ENCODE assay signal across 7 mouse cellular contexts in genomic region chr1:194938715-194939114, GRCm38 (mm10). TPM values are rescaled to one million over a fixed set of nuclear protein-coding genes. Genes with fewer than 3 reads are reported as not detected.
DNase-seq lines count a peak whose midpoint lies in the region; ATAC-seq and TF ChIP-seq lines count a peak whose summit lies in the region.

Cd34 (plus strand) TSS chr1:194938819.

- peak; percentile 63; the same call in 1 of the 2 replicates for ATAC-seq in limb, embryonic 12.5 days (ENCODE audit: insufficient number of reproducible peaks, insufficient read depth, low FRiP score, low TSS enrichment, low read depth)
- ATAC-seq in midbrain, embryonic 11.5 days (ENCODE audit: low FRiP score) = peak; percentile 87
- peak; percentile 87 for ATAC-seq in stomach, postnatal 0 days (ENCODE audit: low FRiP score, low TSS enrichment)

- no peak for TF ChIP-seq EP300 in stomach, postnatal 0 days (optimal IDR thresholded peaks at IDR 0.05)

- peak within 1 kb of the TSS; percentile 47 for H3K4me3 ChIP-seq in limb, embryonic 12.5 days (replicated peaks)
- peak within 1 kb of the TSS; percentile 32 for H3K4me3 ChIP-seq in midbrain, embryonic 11.5 days (ENCODE audit: low read depth, low read length)
- peak within 1 kb of the TSS; percentile 50 for H3K4me3 ChIP-seq in stomach, postnatal 0 days (ENCODE audit: low read depth, low read length)

- DNase-seq in adrenal gland, adult 18-20 months (ENCODE audit: low spot score in 2 of 2) = peak; percentile 25 to 61
- DNase-seq in embryo, embryonic 11 days = peak; percentile 66
- DNase-seq in heart, adult 18-20 months = peak; percentile 82 to 91
- peak; percentile 50 for DNase-seq in kidney, adult 18-20 months
- peak; percentile 88 for DNase-seq in midbrain, embryonic 11.5 days (ENCODE audit: low spot score, missing footprints)
- DNase-seq in stomach, postnatal 0 days (ENCODE audit: low spot score) = peak; percentile 52

- H3K4me1 ChIP-seq in limb, embryonic 12.5 days (replicated peaks) = 0 out of 2 replicates have a peak, but pooled peaks cover 6% of the 10 kb centered on the region
- peaks cover 3% of the 10 kb centered on the region for H3K4me1 ChIP-seq in midbrain, embryonic 11.5 days (ENCODE audit: control insufficient read depth, insufficient read depth, low read length)
- no peaks in the 10 kb centered on the region for H3K4me1 ChIP-seq in stomach, postnatal 0 days (replicated peaks; ENCODE audit: control insufficient read depth, insufficient read depth)

- peak within 1 kb of the TSS; percentile 75 for H3K4me2 ChIP-seq in limb, embryonic 12.5 days
- H3K4me2 ChIP-seq in midbrain, embryonic 11.5 days = peak within 1 kb of the TSS; percentile 70
- H3K4me2 ChIP-seq in stomach, postnatal 0 days (replicated peaks; ENCODE audit: low read depth) = peak within 1 kb of the TSS; percentile 60

- H3K27ac ChIP-seq in limb, embryonic 12.5 days = no peak within 1 kb of the TSS
- no peak within 1 kb of the TSS for H3K27ac ChIP-seq in midbrain, embryonic 11.5 days (ENCODE audit: low read depth, low read length)
- peak within 1 kb of the TSS; percentile 73 for H3K27ac ChIP-seq in stomach, postnatal 0 days (replicated peaks)

- H3K9ac ChIP-seq in limb, embryonic 12.5 days (replicated peaks) = peak within 1 kb of the TSS; percentile 45
- H3K9ac ChIP-seq in midbrain, embryonic 11.5 days (ENCODE audit: low read length) = peak within 1 kb of the TSS; percentile 34; the same call in 1 of the 2 replicates
- peak within 1 kb of the TSS; percentile 59 for H3K9ac ChIP-seq in stomach, postnatal 0 days (ENCODE audit: low read length)

- no peaks in the 10 kb centered on the region for H3K36me3 ChIP-seq in limb, embryonic 12.5 days
- H3K36me3 ChIP-seq in midbrain, embryonic 11.5 days (ENCODE audit: control insufficient read depth, insufficient read depth, low read length) = no peaks in the 10 kb centered on the region
- H3K36me3 ChIP-seq in stomach, postnatal 0 days (ENCODE audit: control insufficient read depth, insufficient read depth, low read length) = no peaks in the 10 kb centered on the region

- no peak for TF ChIP-seq CTCF in stomach, postnatal 0 days (IDR thresholded peaks at IDR 0.05; ENCODE audit: low read depth)

- no peaks in the 10 kb centered on the region for H3K9me3 ChIP-seq in limb, embryonic 12.5 days
- H3K9me3 ChIP-seq in midbrain, embryonic 11.5 days (ENCODE audit: control insufficient read depth, low read length) = no peaks in the 10 kb centered on the region
- H3K9me3 ChIP-seq in stomach, postnatal 0 days (ENCODE audit: control insufficient read depth, low read length) = no peaks in the 10 kb centered on the region

- peaks cover 31% of the 10 kb centered on the region for H3K27me3 ChIP-seq in limb, embryonic 12.5 days
- H3K27me3 ChIP-seq in midbrain, embryonic 11.5 days (ENCODE audit: control insufficient read depth, insufficient read depth, low read length) = 0 out of 2 replicates have a peak, but pooled peaks cover 4% of the 10 kb centered on the region
- H3K27me3 ChIP-seq in stomach, postnatal 0 days (ENCODE audit: control insufficient read depth, insufficient read depth, low read length) = no peaks in the 10 kb centered on the region

- WGBS in limb, embryonic 12.5 days = 1% methylated on average over 26 of the region's 26 CpGs
- 1% methylated on average over 26 of the region's 26 CpGs for WGBS in midbrain, embryonic 11.5 days
- under 1% methylated on average over 26 of the region's 26 CpGs for WGBS in stomach, postnatal 0 days

RNA-seq across cellular contexts. Expression of gene Cd34, which starts in this region (rescaled TPM):
- total RNA-seq in adrenal gland, adult 18-20 months (2021) = 10 to 100 TPM; 30.9 to 52.3 TPM
- total RNA-seq in heart, adult 18-20 months (2021) = 10 to 100 TPM; 76.1 to 78.5 TPM
- polyA plus RNA-seq in limb, embryonic 12.5 days (2016; fragmentation: Nextera tagmentation; extraction: Ambion mirVana) = 40.7 and 44.2 TPM in 2 replicates
- 51.3 and 54.5 TPM in 2 replicates for polyA plus RNA-seq in midbrain, embryonic 11.5 days (2014; fragmentation: Nextera tagmentation; extraction: Ambion mirVana)
- 49.9 and 54.8 TPM in 2 replicates for polyA plus RNA-seq in stomach, postnatal 0 days (2015; fragmentation: Nextera tagmentation; extraction: Ambion mirVana)
